Mouse (Mus musculus) layer of hippocampus, postnatal 10 days (tissue): ENCODE measurements at regions not wholly inside any gene's neighbourhood (a gene's known extent, or its start where the extent isn't known, plus 50 kb on each side); places are given as distances from the start of the nearest gene placed in this dataset.

Experiments
- DNase-seq, 2 experiments: peaks; one replicate each; pipeline ENCODE4 v3.0.0; 2021; ENCODE audit warnings: low spot score in 2 of 2

- no peak for DNase-seq
Observed at GRCm38 (mm10) chr3:42661956-42662355, 919.5 kb downstream of the D3Ertd751e start.

DNA sequence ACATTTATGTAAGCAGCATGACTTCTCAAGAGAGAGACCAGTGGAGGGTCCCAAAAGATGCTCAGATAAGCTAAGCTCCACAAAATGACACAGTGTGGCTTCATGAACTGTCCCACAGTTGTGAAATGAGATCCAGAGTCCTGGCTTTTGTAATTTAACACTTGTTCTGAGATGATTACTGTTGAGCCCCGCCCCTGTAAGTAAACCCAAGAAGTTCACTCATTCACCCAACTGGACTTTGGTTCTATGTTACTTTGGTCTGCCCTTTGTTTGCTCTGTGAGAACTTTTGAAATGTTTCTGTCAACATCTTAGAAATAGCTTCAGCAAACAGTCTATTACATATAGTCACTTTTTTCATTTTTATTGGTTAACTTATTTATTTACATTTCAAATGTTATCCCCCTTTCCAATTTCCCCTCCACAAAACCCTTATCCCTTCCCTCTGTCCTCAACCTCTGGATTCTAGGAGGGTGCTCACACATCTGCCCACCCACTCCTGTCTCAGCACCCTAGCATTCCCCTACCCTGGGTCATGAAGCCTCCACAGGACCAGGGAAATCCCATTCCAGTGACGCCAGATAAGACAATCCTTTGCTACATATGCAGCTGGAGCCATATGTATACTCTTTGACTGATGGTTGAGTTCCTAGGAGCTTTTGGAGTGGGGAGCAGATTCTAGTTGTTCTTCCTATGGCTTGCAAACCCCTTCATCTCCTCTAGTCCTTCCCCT is 934.4 kb downstream of the D3Ertd751e start:
- no peak for DNase-seq

GRCm38 (mm10) chr3:42694726-42695125 is 952.3 kb downstream of the D3Ertd751e start:
- DNase-seq, result no peak

- DNase-seq, result no peak
Observed at GRCm38 (mm10) chr3:42738910-42739309, 996.5 kb downstream of the D3Ertd751e start.

- DNase-seq, result no peak
Observed at GRCm38 (mm10) chr3:42753130-42753529, 1010.7 kb downstream of the D3Ertd751e start.

DNA sequence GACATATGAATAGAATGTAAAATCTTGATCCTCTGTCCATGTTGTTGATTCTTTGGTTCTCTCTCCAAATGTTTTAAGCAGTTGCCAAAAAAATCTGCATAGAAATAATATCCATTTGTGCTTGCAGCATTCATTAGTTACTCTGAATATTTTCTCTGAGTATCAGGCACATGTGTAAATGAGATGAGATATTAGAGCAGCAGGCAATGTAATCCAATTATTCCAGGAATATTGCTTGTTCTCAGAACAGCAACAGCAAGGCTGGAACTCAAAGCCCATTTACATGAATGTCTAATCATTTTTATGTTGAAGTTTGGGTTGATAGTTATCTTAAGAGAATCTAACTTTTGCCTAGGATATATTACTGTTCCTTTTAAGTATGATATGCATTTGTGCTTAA is 1014.9 kb downstream of the D3Ertd751e start:
- no peak for DNase-seq

- DNase-seq, result peak in 1 of 2 experiments; percentile 4
Observed at GRCm38 (mm10) chr3:42757830-42758385, 1015.5 kb downstream of the D3Ertd751e start.

DNA sequence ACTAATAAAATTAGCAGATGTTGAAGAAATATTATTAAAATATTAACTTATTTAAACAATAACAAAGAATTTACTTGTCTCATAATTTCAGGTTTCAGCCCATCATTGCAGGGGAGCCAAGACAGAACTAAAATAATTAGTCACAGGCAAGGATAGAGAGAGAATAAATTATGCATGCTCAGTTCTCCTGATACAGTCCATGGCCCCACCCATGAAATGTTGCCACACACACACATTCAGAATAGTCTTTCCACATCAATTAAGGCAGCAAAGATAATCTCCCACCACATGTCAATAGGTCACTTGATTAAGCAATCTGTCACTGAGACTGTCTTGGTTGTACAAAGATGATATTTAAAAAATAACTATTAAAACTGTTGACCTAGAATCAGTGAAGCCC is 1019.8 kb downstream of the D3Ertd751e start:
- no peak for DNase-seq

DNA sequence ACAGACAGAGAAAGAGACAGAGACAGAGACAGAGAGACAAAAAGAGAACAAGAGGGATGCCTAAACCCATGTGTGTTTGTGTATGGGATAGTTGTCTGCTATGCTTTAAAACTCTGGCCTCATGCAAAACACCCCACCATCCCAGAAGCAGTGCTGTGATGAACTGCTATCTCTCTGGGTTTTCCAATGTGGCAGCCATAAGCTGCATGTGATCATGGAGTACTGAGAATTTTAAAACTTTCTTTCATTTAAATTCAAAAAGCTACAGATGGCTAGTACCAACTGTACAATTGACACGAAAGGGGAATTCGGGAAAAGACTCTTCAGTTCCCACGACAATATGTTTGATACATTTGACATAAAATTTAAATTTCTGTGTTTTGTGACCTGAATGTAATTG is 1041.1 kb downstream of the D3Ertd751e start:
- no peak for DNase-seq

DNA sequence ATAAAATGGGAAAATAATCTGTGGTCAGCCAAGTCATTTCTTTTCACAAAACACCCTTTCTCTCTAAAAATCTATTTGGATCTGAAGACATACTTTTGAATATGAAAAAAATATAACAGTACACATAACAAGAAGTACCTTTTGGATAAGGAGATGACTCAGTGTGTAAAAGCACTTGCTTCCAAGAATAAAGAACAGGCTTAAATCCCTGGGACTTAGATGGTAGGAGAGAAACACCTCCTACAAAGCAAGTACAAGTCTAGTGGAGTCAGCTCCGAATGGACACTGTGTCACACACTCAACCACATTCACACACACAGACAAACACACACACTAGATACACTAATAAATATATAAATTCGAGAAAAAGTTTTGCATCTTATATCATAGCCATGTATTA is 1041.8 kb downstream of the D3Ertd751e start:
- no peak for DNase-seq

DNA sequence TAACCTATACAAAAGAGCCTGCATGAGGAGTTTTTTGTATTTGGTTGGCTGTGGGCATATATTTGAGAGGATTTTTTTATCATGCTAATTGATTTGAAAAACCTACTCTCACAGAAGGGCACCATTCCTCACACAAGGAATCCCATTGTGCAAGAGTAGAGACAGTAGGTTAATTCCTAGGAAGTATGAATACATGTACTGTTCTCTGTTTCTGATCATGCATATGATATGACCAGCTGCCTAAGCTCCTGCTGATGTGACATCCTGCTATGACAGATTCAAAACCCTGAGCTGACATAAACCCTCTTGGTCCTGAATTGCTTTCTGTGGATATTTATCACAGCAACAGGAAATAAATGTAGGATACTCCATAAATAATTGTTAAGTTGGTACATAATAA is 1048.0 kb downstream of the D3Ertd751e start:
- DNase-seq, result no peak

DNA sequence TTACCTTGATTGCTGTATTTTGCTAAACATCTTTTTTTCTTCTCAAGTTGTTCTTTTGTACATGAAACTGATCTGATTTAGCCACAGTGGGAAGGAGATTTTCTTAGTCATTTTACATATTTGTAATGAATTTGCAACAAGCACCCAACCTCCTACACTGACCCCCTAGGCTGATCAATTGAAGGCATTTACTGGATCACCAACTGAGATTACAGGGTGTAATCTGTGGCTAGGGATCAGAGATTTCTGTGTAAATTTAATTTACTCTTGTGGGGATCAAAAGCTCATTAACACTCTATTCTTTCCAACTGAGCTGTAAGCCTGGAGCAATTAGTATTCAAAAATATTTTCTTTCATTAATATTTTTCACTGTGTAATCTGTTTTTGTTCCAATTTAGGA is 1049.5 kb downstream of the D3Ertd751e start:
- DNase-seq, result no peak

- DNase-seq, result no peak
Observed at GRCm38 (mm10) chr3:42830456-42830855, 1088.0 kb downstream of the D3Ertd751e start.

- DNase-seq, result no peak
Observed at GRCm38 (mm10) chr3:42867370-42867769, 1125.0 kb downstream of the D3Ertd751e start.

DNA sequence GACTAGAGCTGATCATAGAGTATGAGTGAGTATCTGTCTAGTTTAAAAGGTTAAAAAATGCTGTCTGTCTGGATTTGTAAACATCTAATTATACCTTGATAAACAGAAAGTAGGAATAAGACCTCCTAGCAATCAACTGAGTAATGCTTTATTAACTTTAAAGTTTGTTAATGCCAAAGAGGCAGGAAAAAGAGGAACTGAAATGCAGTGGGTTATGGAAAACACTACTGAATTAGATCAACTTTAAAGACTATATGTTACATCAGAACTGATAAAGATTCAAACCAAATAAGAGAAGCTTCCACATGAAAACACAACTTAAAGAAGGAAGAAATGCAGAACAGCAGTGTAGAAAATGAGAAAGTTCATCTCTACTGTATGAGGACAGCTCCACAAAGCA is 1136.6 kb downstream of the D3Ertd751e start:
- DNase-seq, result no peak

- no peak for DNase-seq
Observed at GRCm38 (mm10) chr3:42884481-42884880, 1142.1 kb downstream of the D3Ertd751e start.

GRCm38 (mm10) chr3:42892016-42892699 is 1149.7 kb downstream of the D3Ertd751e start:
- DNase-seq, result no peak

GRCm38 (mm10) chr3:42895787-42896186 is 1153.4 kb downstream of the D3Ertd751e start:
- DNase-seq, result no peak

GRCm38 (mm10) chr3:42897936-42898335 is 1155.5 kb downstream of the D3Ertd751e start:
- no peak for DNase-seq

DNA sequence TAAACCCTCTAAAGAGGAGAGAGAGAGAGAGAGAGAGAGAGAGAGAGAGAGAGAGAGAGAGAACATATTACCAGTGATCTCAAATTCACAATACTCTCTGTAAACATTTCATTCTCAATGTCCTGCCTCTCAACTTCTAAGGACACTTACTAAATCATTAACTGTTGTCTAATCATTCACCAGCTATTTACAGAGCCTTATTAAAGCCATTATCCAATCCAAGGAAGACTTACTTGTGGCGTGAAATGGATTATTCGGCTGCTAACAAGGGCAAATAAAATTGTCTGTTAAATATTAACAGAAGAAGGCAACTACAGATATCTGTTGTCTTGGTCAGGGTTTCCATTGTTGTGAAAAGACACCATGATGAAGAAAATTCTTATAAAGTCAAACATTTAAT is 1156.5 kb downstream of the D3Ertd751e start:
- no peak for DNase-seq

- no peak for DNase-seq
Observed at GRCm38 (mm10) chr3:42900984-42901383, 1158.6 kb downstream of the D3Ertd751e start.

DNA sequence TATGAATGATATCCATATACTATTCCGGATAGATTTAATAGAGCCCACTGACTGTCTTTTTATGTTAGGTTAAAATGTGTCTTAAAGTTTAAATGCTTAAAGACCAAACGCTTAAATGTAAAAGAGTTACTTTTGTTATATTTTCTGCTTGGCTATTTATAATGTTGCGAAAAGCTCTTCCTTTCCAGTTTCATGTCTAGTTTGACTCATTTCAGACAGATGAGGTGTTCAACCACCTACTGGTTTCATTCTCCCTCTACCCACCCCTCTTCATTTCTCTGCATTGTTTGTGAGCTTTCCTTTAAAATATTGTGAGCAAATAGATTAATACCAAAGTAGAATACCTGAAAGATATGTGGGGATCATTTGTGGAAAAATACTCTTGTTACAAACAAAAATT is 1163.8 kb downstream of the D3Ertd751e start:
- DNase-seq, result no peak

GRCm38 (mm10) chr3:42908404-42908803 is 1166.0 kb downstream of the D3Ertd751e start:
- DNase-seq, result no peak
